Mouse (Mus musculus): ENCODE measurements at regions not wholly inside any gene's neighbourhood (a gene's known extent, or its start where the extent isn't known, plus 50 kb on each side); places are given as distances from the start of the nearest gene placed in this dataset.

DNA sequence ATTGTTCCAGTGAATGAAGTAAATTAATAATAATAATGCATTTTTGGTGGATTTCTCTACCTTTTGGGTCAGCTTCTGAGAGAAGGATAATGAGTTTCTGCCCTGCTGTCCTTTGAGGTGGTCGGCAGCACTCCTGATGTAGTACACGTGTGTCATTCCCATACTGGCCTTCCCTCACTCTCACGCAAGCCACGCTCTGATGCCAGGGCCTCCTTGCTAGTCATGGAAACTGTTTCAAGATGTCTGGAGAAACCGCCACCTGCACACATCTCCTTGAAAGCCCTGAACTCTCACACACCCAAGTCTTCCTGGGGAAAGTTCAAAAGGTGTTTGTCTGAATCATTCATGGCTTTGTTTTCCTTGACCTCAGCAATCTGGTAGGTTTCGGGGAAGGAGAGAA, 116.2 kb downstream of the Fam204a start:
- TF ChIP-seq MEF2A (IDR thresholded peaks at IDR 0.05; ENCODE audit: borderline replicate concordance, low read depth, low read length) (no peak), MAX (IDR thresholded peaks at IDR 0.05; ENCODE audit: low read length) (no peak), USF1 (IDR thresholded peaks at IDR 0.05; ENCODE audit: low read depth, low read length) (no peak), UBTF (IDR thresholded peaks at IDR 0.05; ENCODE audit: low read depth, low read length) (no peak), RCOR1 (conservative IDR thresholded peaks at IDR 0.05; ENCODE audit: low read depth, low read length) (no peak), GABPA (IDR thresholded peaks at IDR 0.05; ENCODE audit: insufficient replicate concordance, low read depth, low read length) (no peak), ZC3H11A (IDR thresholded peaks at IDR 0.05; ENCODE audit: low read depth, low read length) (no peak), POLR2A (IDR thresholded peaks at IDR 0.05; ENCODE audit: low read depth, low read length) (no peak)
